Mouse (Mus musculus) stomach, postnatal 0 days (tissue): ENCODE results near the gene Kcnh2.

Source experiments
- CTCF ChIP-seq: IDR thresholded peaks from 2 replicates; pipeline ENCODE4 v1.5.1; 2016; ENCODE audit warnings: antibody characterized with exemption, low read depth, mild to moderate bottlenecking, moderate library complexity
- EP300 ChIP-seq: optimal IDR thresholded peaks from 2 replicates; pipeline ENCODE3; 2016; ENCODE audit warnings: antibody characterized with exemption

GRCm38 (mm10) chr5:24284145-24284544 is 67.3 kb downstream of the Kcnh2 start:
- TF ChIP-seq CTCF (no peak), EP300 (no peak)
